Mouse (Mus musculus) lung, postnatal 14 days (tissue): ENCODE data around the gene Btbd9.
A peak's percentile ranks its signal among the peaks of the same experiment; 100 is the strongest.

Source experiments
- DNase-seq: peaks from one replicate; pipeline ENCODE4 v3.0.0; 2021

Gene Btbd9

GRCm38 (mm10) chr17:30269136-30270063, 306.9 kb downstream of the Btbd9 start:
- no peak for DNase-seq

- no peak for DNase-seq
Observed at GRCm38 (mm10) chr17:30268456-30268855, 307.8 kb downstream of the Btbd9 start.

- DNase-seq = no peak
Observed at GRCm38 (mm10) chr17:30267432-30267973, 308.8 kb downstream of the Btbd9 start.

- DNase-seq = no peak
Observed at GRCm38 (mm10) chr17:30263535-30263934, 312.8 kb downstream of the Btbd9 start.

GRCm38 (mm10) chr17:30262943-30263342, 313.3 kb downstream of the Btbd9 start:
- no peak for DNase-seq

- DNase-seq = no peak
Observed at GRCm38 (mm10) chr17:30262440-30262839, 313.8 kb downstream of the Btbd9 start.

GRCm38 (mm10) chr17:30261983-30262340, 314.3 kb downstream of the Btbd9 start:
- DNase-seq = no peak

- no peak for DNase-seq
Observed at GRCm38 (mm10) chr17:30261307-30261982, 314.8 kb downstream of the Btbd9 start.

GRCm38 (mm10) chr17:30260641-30261306, 315.5 kb downstream of the Btbd9 start:
- no peak for DNase-seq

GRCm38 (mm10) chr17:30259938-30260337, 316.4 kb downstream of the Btbd9 start:
- DNase-seq = no peak

GRCm38 (mm10) chr17:30258480-30258879, 317.8 kb downstream of the Btbd9 start:
- no peak for DNase-seq

- no peak for DNase-seq
Observed at GRCm38 (mm10) chr17:30255928-30256560, 320.2 kb downstream of the Btbd9 start.

- no peak for DNase-seq
Observed at GRCm38 (mm10) chr17:30253924-30254323, 322.4 kb downstream of the Btbd9 start.

- DNase-seq = no peak
Observed at GRCm38 (mm10) chr17:30253028-30253427, 323.3 kb downstream of the Btbd9 start.

- DNase-seq = no peak
Observed at GRCm38 (mm10) chr17:30245308-30245706, 331.0 kb downstream of the Btbd9 start.

- no peak for DNase-seq
Observed at GRCm38 (mm10) chr17:30244651-30245307, 331.5 kb downstream of the Btbd9 start.

GRCm38 (mm10) chr17:30243540-30243939, 332.7 kb downstream of the Btbd9 start:
- DNase-seq = no peak

- DNase-seq = no peak
Observed at GRCm38 (mm10) chr17:30242647-30243046, 333.6 kb downstream of the Btbd9 start.

GRCm38 (mm10) chr17:30241720-30242322, 334.5 kb downstream of the Btbd9 start:
- no peak for DNase-seq

- no peak for DNase-seq
Observed at GRCm38 (mm10) chr17:30241061-30241460, 335.2 kb downstream of the Btbd9 start.

- DNase-seq = no peak
Observed at GRCm38 (mm10) chr17:30240659-30241058, 335.6 kb downstream of the Btbd9 start.

GRCm38 (mm10) chr17:30239458-30239857, 336.8 kb downstream of the Btbd9 start:
- DNase-seq = peak; percentile 49
